Mouse (Mus musculus): ENCODE results near the gene Lclat1. TPM values are rescaled to one million over a fixed set of nuclear protein-coding genes. Genes with fewer than 3 reads are reported as not detected.

Lclat1 gene
- total and polyA plus RNA-seq, 3 experiments, result 30.2 to 104 (median 100) TPM

DNA sequence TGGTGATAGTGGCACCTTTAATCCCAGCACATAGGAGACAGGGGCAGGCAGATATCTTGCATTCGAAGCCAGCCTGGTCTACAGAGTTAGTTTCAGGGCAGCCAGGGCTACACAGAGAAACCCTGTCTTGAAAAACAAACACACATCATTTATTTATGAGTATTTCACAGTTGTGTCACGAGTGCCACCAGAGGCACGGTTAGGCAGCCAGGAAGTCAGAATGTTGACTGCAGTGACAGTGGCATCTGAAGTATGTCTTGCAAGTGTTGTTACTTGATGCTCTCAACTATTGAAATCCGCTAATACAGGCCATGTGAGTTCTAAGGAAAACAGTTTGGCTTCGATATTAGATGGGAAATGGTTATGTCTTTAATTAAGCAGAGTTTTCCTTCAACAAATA is 67.9 kb downstream of the Lclat1 start:
- no peaks in the 10 kb centered on the region for H3K79me2 ChIP-seq (replicated peaks; ENCODE audit: control insufficient read depth, insufficient read depth, low read length)
- H3K27me3 ChIP-seq (ENCODE audit: control insufficient read depth, insufficient read depth, low read length), result no peaks in the 10 kb centered on the region
- peaks cover 3% of the 10 kb centered on the region; the same call in 1 of the 2 replicates for H3K36me3 ChIP-seq (ENCODE audit: control insufficient read depth, insufficient read depth, low read length)
- DNase-seq, result no peak
- intact Hi-C loops (cut with DNase I), result no loop called here
- TF ChIP-seq EP300 (IDR thresholded peaks at IDR 0.05; ENCODE audit: insufficient read depth, low read depth, low read length) (no peak), POLR2A (IDR thresholded peaks at IDR 0.05; ENCODE audit: insufficient read depth, low read depth, low read length) (no peak), CTCF (IDR thresholded peaks at IDR 0.05) (no peak)
- H3K4me3 ChIP-seq, result no peak overlapping the region
- no peak overlapping the region for H3K9ac ChIP-seq (ENCODE audit: low read depth, low read length)
- 66% methylated on average over 5 of the region's 5 CpGs for WGBS
- H3K4me1 ChIP-seq (ENCODE audit: control insufficient read depth, insufficient read depth, low read length), result peaks cover 2% of the 10 kb centered on the region; the same call in 1 of the 2 replicates
- H3K27ac ChIP-seq, result no peak overlapping the region

DNA sequence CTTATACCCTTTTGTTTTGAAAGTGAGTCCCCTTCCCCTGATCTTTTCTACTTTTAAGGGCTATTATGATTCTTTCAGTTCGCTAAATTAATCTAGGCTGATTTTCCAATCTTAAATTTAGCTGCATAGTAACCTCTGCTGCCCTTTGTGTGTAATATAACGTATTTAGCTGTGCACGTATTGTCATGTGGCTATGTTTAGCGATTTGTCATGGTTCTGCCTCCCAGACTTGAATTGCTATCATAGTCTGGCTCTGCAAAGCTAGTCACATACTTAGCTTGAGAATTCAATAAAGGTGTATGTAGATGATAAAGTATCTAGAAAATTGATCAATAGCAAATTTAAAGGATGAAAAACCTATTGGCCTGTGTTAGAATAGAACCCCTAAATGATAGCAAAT is 69.3 kb downstream of the Lclat1 start:
- H3K27me3 ChIP-seq (ENCODE audit: control insufficient read depth, insufficient read depth, low read length), result no peaks in the 10 kb centered on the region
- intact Hi-C loops (cut with DNase I), result no loop called here
- no peak overlapping the region for H3K4me3 ChIP-seq
- no peak overlapping the region for H3K9ac ChIP-seq (ENCODE audit: low read depth, low read length)
- H3K36me3 ChIP-seq (ENCODE audit: control insufficient read depth, insufficient read depth, low read length), result peaks cover 3% of the 10 kb centered on the region; the same call in 1 of the 2 replicates
- TF ChIP-seq CTCF (IDR thresholded peaks at IDR 0.05) (no peak), POLR2A (IDR thresholded peaks at IDR 0.05; ENCODE audit: insufficient read depth, low read depth, low read length) (no peak), EP300 (IDR thresholded peaks at IDR 0.05; ENCODE audit: insufficient read depth, low read depth, low read length) (no peak)
- DNase-seq, result no peak
- no peaks in the 10 kb centered on the region for H3K79me2 ChIP-seq (replicated peaks; ENCODE audit: control insufficient read depth, insufficient read depth, low read length)
- H3K27ac ChIP-seq, result peak overlapping the region; percentile 40
- WGBS, result 60% methylated on average over 4 of the region's 4 CpGs
- H3K4me1 ChIP-seq (ENCODE audit: control insufficient read depth, insufficient read depth, low read length), result peaks cover 2% of the 10 kb centered on the region; the same call in 1 of the 2 replicates

DNA sequence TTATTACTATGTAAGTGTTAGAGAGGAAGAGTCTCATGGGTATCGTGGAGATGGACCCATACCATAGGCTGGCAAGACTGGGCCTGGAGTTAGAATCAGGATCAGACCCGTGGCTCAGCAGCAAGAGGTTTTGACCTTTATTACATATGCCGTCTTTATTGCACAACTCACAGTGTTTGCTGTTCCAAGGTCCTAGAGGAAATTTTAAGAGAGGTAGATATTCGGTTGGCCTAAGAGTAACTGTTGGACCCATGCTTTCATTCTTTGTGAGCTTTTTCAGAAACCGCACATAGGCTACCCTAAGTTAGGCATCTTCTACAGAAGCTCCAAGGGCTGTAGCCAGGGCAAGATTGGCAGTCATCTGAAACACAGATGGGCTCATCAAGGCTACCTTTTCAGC is 79.1 kb downstream of the Lclat1 start:
- H3K9ac ChIP-seq (ENCODE audit: low read depth, low read length), result no peak overlapping the region
- no peak overlapping the region; the same call in 1 of the 2 replicates for H3K27ac ChIP-seq
- no peak for DNase-seq
- intact Hi-C loops (cut with DNase I), result no loop called here
- no peaks in the 10 kb centered on the region for H3K79me2 ChIP-seq (replicated peaks; ENCODE audit: control insufficient read depth, insufficient read depth, low read length)
- TF ChIP-seq CTCF (IDR thresholded peaks at IDR 0.05), result no peak
- TF ChIP-seq POLR2A (IDR thresholded peaks at IDR 0.05; ENCODE audit: insufficient read depth, low read depth, low read length), result no peak
- TF ChIP-seq EP300 (IDR thresholded peaks at IDR 0.05; ENCODE audit: insufficient read depth, low read depth, low read length), result no peak
- no peaks in the 10 kb centered on the region for H3K27me3 ChIP-seq (ENCODE audit: control insufficient read depth, insufficient read depth, low read length)
- no peak overlapping the region for H3K4me3 ChIP-seq
- peaks cover 2% of the 10 kb centered on the region; the same call in 1 of the 2 replicates for H3K4me1 ChIP-seq (ENCODE audit: control insufficient read depth, insufficient read depth, low read length)
- no peaks in the 10 kb centered on the region; the same call in 1 of the 2 replicates for H3K36me3 ChIP-seq (ENCODE audit: control insufficient read depth, insufficient read depth, low read length)
- 95% methylated on average over 5 of the region's 5 CpGs for WGBS

DNA sequence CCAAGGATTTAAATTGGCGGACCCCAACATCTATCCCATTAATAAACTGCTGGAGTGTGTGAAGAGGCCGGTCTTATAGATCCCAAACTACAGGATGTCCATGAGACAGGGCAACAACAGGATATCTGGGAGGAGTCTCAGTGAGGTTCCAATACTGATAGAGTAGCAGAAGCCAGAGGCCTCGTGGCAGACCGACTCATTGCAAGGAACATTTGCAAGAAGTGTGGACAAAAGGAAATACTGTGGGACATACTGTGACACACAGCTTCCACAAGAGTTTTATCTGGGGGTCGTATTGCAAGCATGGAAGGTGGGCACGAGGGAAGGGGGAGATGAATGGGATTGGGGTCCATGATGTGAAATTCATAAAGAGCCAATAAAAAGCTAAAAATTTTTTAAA is 86.4 kb downstream of the Lclat1 start:
- TF ChIP-seq CTCF (IDR thresholded peaks at IDR 0.05), result no peak
- TF ChIP-seq EP300 (IDR thresholded peaks at IDR 0.05; ENCODE audit: insufficient read depth, low read depth, low read length), result no peak
- TF ChIP-seq POLR2A (IDR thresholded peaks at IDR 0.05; ENCODE audit: insufficient read depth, low read depth, low read length), result no peak
- no peak overlapping the region for H3K27ac ChIP-seq
- 50% methylated on average over 6 of the region's 6 CpGs for WGBS
- intact Hi-C loops (cut with DNase I), result no loop called here
- no peak overlapping the region for H3K9ac ChIP-seq (ENCODE audit: low read depth, low read length)
- no peaks in the 10 kb centered on the region for H3K79me2 ChIP-seq (replicated peaks; ENCODE audit: control insufficient read depth, insufficient read depth, low read length)
- no peak for DNase-seq
- H3K27me3 ChIP-seq (ENCODE audit: control insufficient read depth, insufficient read depth, low read length), result no peaks in the 10 kb centered on the region
- H3K36me3 ChIP-seq (ENCODE audit: control insufficient read depth, insufficient read depth, low read length), result no peaks in the 10 kb centered on the region; the same call in 1 of the 2 replicates
- no peak overlapping the region for H3K4me3 ChIP-seq
- peaks cover 2% of the 10 kb centered on the region for H3K4me1 ChIP-seq (ENCODE audit: control insufficient read depth, insufficient read depth, low read length)

- H3K79me2 ChIP-seq (replicated peaks; ENCODE audit: control insufficient read depth, insufficient read depth, low read length), result no peaks in the 10 kb centered on the region
- H3K27me3 ChIP-seq (ENCODE audit: control insufficient read depth, insufficient read depth, low read length), result no peaks in the 10 kb centered on the region
- no peak for TF ChIP-seq POLR2A (IDR thresholded peaks at IDR 0.05; ENCODE audit: insufficient read depth, low read depth, low read length)
- TF ChIP-seq EP300 (IDR thresholded peaks at IDR 0.05; ENCODE audit: insufficient read depth, low read depth, low read length), result no peak
- no peak for TF ChIP-seq CTCF (IDR thresholded peaks at IDR 0.05)
- intact Hi-C loops (cut with DNase I), result no loop called here
- no peak overlapping the region for H3K9ac ChIP-seq (ENCODE audit: low read depth, low read length)
- no peaks in the 10 kb centered on the region; the same call in 1 of the 2 replicates for H3K36me3 ChIP-seq (ENCODE audit: control insufficient read depth, insufficient read depth, low read length)
- H3K4me3 ChIP-seq, result no peak overlapping the region
- H3K4me1 ChIP-seq (ENCODE audit: control insufficient read depth, insufficient read depth, low read length), result peaks cover 2% of the 10 kb centered on the region
- DNase-seq, result peak; percentile 53 to 64
- H3K27ac ChIP-seq, result no peak overlapping the region
- 81% methylated on average over 6 of the region's 6 CpGs for WGBS
Measured at GRCm38 (mm10) chr17:73194575-73194974, 86.8 kb downstream of the Lclat1 start.

- intact Hi-C loops (cut with DNase I), result no loop called here
- no peaks in the 10 kb centered on the region for H3K36me3 ChIP-seq (ENCODE audit: control insufficient read depth, insufficient read depth, low read length)
- WGBS, result 63% methylated on average over 2 of the region's 2 CpGs
- no peak overlapping the region for H3K27ac ChIP-seq
- no peak for DNase-seq
- H3K79me2 ChIP-seq (replicated peaks; ENCODE audit: control insufficient read depth, insufficient read depth, low read length), result no peaks in the 10 kb centered on the region
- TF ChIP-seq CTCF (IDR thresholded peaks at IDR 0.05) (no peak), EP300 (IDR thresholded peaks at IDR 0.05; ENCODE audit: insufficient read depth, low read depth, low read length) (no peak), POLR2A (IDR thresholded peaks at IDR 0.05; ENCODE audit: insufficient read depth, low read depth, low read length) (no peak)
- H3K4me1 ChIP-seq (ENCODE audit: control insufficient read depth, insufficient read depth, low read length), result peaks cover 3% of the 10 kb centered on the region
- H3K4me3 ChIP-seq, result no peak overlapping the region
- no peak overlapping the region for H3K9ac ChIP-seq (ENCODE audit: low read depth, low read length)
- no peaks in the 10 kb centered on the region for H3K27me3 ChIP-seq (ENCODE audit: control insufficient read depth, insufficient read depth, low read length)
Measured at GRCm38 (mm10) chr17:73195074-73195723, 87.4 kb downstream of the Lclat1 start.

Data from heart, adult 2 months (tissue).